Mouse (Mus musculus): ENCODE measurements at regions not wholly inside any gene's neighbourhood (a gene's known extent, or its start where the extent isn't known, plus 50 kb on each side); places are given as distances from the start of the nearest gene placed in this dataset.
A peak's percentile ranks its signal among the peaks of the same experiment; 100 is the strongest.
"Not testable (repeated sequence)": the region's sequence is repeated elsewhere in the genome, so short reads cannot be mapped to it uniquely, and the experiment has no call there.

- Histone ChIP-seq H3K9ac (no peak overlapping the region), H3K4me2 (no peak overlapping the region), H3K4me3 (replicated peaks) (no peak overlapping the region), H3K9me3 (replicated peaks) (no peaks in the 10 kb centered on the region), H3K4me1 (replicated peaks) (no peaks in the 10 kb centered on the region), H3K27me3 (no peaks in the 10 kb centered on the region), H3K36me3 (no peaks in the 10 kb centered on the region), H3K27ac (no peak overlapping the region)
- DNase-seq (no peak), ATAC-seq (ENCODE audit: low read depth) (no peak)
- 72% methylated on average over 8 of the region's 8 CpGs for WGBS (ENCODE audit: insufficient replicate concordance)
These were observed 676.1 kb upstream of the Gm19410 start for GRCm38 (mm10) chr8:35089519-35089918.

DNA sequence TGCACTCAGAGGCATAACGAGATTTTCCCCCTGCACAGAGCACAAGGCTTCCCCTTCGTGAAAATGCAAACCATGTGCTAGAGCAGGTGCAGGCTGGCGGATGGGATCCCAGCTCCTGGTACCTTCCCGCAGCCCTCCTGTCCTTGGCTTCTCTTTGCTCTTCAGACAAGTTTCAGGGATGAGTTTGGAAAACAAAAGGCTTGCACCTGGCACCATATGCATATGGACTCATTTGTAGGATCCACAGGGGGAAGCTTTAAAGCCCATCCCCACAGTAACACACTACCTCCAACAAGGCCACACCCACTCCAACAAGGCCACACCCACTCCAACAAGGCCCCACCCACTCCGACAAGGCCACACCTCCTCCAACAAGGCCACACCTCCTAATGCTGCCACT, 663.9 kb upstream of the Gm19410 start:
- 67% methylated on average over 5 of the region's 5 CpGs for WGBS (ENCODE audit: insufficient replicate concordance)
- Histone ChIP-seq H3K4me2 (no peak overlapping the region), H3K36me3 (no peaks in the 10 kb centered on the region), H3K27me3 (no peaks in the 10 kb centered on the region), H3K9me3 (replicated peaks) (no peaks in the 10 kb centered on the region), H3K9ac (no peak overlapping the region), H3K4me3 (replicated peaks) (no peak overlapping the region), H3K4me1 (replicated peaks) (no peaks in the 10 kb centered on the region), H3K27ac (no peak overlapping the region)
- no peak for ATAC-seq (ENCODE audit: low read depth)
- DNase-seq: no peak

GRCm38 (mm10) chr8:35102102-35102501, 663.5 kb upstream of the Gm19410 start:
- ATAC-seq (ENCODE audit: low read depth); H3K27ac ChIP-seq; H3K4me3 ChIP-seq (replicated peaks); H3K9me3 ChIP-seq (replicated peaks); H3K27me3 ChIP-seq; H3K36me3 ChIP-seq; H3K9ac ChIP-seq; DNase-seq; H3K4me2 ChIP-seq; H3K4me1 ChIP-seq (replicated peaks): not testable (repeated sequence)
- 61% methylated on average over 3 of the region's 3 CpGs for WGBS (ENCODE audit: insufficient replicate concordance)

DNA sequence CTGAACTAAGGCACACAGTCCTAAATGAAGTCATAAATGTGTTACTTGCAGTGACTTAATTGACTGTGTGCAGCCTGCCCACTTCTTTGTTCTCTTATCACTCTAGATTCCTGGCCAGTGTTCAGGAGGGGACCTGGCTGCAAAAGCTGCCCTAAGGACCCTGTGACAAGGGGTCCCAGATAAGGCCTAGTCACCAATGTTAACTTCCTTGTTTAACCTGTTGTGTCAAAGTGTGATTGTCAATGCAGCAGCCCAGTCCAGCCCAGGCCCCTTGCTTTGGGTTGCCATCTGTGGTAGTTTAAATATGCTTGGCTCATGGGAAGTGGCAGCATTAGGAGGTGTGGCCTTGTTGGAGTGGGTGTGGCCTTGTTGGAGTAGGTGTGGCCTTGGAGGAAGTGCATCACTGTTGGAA, 661.1 kb upstream of the Gm19410 start:
- ATAC-seq (ENCODE audit: low read depth); H3K4me3 ChIP-seq (replicated peaks); H3K4me1 ChIP-seq (replicated peaks); H3K9me3 ChIP-seq (replicated peaks); H3K4me2 ChIP-seq; H3K27me3 ChIP-seq; H3K36me3 ChIP-seq; DNase-seq; H3K27ac ChIP-seq; H3K9ac ChIP-seq: not testable (repeated sequence)

DNA sequence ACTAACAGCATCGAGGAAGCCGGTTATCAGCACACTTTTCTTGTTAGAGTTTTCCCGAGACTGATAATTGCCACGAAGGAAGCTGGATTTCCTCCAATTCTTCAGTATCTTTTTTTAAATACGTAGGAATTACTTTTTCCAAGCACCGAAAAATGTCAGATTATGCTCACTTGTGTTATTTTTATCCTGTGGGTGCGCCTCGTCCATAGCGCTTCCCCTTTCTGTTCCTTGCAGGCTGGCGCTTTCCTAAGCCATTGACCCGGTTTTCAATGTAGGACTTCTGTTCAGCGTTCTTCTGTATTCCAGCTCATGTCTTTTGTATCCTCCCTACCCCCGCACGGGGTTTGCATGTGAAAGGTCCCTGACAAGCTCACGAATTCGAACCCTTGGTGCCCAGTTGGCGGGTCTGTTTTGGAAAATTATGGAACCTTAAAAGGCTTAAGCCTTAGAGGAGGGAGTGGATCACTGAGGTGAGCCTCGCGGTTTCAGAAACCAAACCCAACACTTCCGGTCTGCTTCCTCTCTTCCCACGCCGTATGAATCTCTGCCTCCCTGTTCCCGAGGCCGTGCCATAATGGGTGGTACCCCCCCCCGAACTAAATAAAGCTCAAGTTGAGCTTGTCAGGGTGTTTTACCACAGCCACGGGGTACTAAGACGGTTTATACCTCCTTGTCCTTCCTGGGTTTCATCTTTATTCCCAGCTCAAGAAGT, 655.9 kb upstream of the Gm19410 start:
- Histone ChIP-seq H3K27ac (no peak overlapping the region), H3K4me2 (no peak overlapping the region), H3K36me3 (no peaks in the 10 kb centered on the region)

GRCm38 (mm10) chr8:35110286-35110685, 655.3 kb upstream of the Gm19410 start:
- no peak overlapping the region for H3K9ac ChIP-seq
- no peaks in the 10 kb centered on the region for H3K9me3 ChIP-seq (replicated peaks)
- H3K27ac ChIP-seq: no peak overlapping the region
- DNase-seq (no peak), ATAC-seq (ENCODE audit: low read depth) (no peak)
- no peak overlapping the region for H3K4me2 ChIP-seq
- H3K36me3 ChIP-seq: no peaks in the 10 kb centered on the region
- H3K27me3 ChIP-seq: no peaks in the 10 kb centered on the region
- 71% methylated on average over 8 of the region's 8 CpGs for WGBS (ENCODE audit: insufficient replicate concordance)
- H3K4me1 ChIP-seq (replicated peaks): no peaks in the 10 kb centered on the region
- H3K4me3 ChIP-seq (replicated peaks): no peak overlapping the region

More for the DNA sequence above, 655.9 kb upstream of the Gm19410 start:
- WGBS (ENCODE audit: insufficient replicate concordance): 36% methylated on average over 27 of the region's 27 CpGs
- Histone ChIP-seq H3K9ac (no peak overlapping the region), H3K4me1 (replicated peaks) (no peaks in the 10 kb centered on the region), H3K27me3 (no peaks in the 10 kb centered on the region), H3K4me3 (replicated peaks) (no peak overlapping the region), H3K9me3 (replicated peaks) (no peaks in the 10 kb centered on the region)
- ATAC-seq (ENCODE audit: low read depth) (no peak), DNase-seq (no peak)

DNA sequence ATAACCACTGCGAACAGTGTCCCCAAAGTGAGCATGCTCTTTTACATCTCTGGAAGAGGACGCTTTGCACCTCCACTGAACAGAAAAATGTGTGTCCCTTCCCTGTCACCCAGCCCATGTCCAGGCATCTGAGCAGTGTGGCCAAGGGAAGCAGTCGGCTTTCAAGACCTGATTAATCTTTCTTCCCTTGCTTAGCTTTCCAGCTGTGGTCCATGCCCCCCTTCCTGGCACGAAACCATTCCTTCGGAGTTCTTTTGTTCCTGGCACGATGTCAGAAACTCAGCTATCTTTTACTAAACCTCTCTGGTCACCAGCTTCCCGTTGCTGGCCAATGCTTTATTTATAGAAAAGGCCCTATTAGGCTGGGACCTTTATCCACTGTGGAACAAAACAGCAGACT, 654.5 kb upstream of the Gm19410 start:
- Histone ChIP-seq H3K27ac (no peak overlapping the region), H3K4me3 (replicated peaks) (no peak overlapping the region), H3K36me3 (no peaks in the 10 kb centered on the region), H3K9ac (no peak overlapping the region), H3K4me1 (replicated peaks) (no peaks in the 10 kb centered on the region), H3K27me3 (no peaks in the 10 kb centered on the region), H3K4me2 (no peak overlapping the region), H3K9me3 (replicated peaks) (no peaks in the 10 kb centered on the region)
- WGBS (ENCODE audit: insufficient replicate concordance): 53% methylated on average over 7 of the region's 7 CpGs
- DNase-seq: no peak
- ATAC-seq (ENCODE audit: low read depth): no peak

DNA sequence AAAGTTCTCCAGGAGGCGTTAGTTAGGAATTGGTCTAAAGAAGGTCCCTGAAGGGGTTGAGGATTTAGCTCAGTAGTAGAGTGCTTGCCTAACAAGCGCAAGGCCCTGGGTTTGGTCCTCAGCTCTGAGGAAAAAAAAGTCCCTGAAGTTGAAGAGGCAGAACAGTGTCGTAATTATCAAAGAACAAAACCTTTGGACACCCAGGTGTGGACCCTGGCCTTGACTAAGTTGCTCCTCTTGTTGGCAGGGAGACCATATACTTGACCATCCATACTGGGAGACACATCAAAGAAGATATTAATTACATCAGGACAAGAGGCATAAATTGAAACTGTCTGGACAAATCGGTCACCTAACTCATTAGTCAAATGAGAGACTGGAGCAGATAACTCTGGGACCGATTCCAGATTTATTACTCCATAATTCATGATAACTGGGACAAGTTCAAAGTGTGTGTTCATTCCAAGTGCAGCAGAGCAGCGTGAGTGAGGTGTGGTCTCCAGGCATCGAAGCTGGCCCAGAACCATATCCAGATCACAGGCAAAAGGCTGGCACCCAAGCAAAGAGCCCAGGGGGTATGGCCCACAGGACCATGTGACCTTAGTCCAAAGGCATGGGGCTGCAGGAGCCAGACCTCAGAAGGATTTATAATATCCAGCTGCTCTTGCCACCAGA, 652.9 kb upstream of the Gm19410 start:
- no peak overlapping the region for H3K4me3 ChIP-seq (replicated peaks)
- no peaks in the 10 kb centered on the region for H3K36me3 ChIP-seq
- no peak overlapping the region for H3K4me2 ChIP-seq
- H3K9ac ChIP-seq: no peak overlapping the region
- no peak overlapping the region for H3K27ac ChIP-seq
- no peaks in the 10 kb centered on the region for H3K9me3 ChIP-seq (replicated peaks)
- H3K27me3 ChIP-seq: no peaks in the 10 kb centered on the region
- no peaks in the 10 kb centered on the region for H3K4me1 ChIP-seq (replicated peaks)
- ATAC-seq (ENCODE audit: low read depth) (no peak), DNase-seq (no peak)
- WGBS (ENCODE audit: insufficient replicate concordance): 65% methylated on average over 7 of the region's 7 CpGs

DNA sequence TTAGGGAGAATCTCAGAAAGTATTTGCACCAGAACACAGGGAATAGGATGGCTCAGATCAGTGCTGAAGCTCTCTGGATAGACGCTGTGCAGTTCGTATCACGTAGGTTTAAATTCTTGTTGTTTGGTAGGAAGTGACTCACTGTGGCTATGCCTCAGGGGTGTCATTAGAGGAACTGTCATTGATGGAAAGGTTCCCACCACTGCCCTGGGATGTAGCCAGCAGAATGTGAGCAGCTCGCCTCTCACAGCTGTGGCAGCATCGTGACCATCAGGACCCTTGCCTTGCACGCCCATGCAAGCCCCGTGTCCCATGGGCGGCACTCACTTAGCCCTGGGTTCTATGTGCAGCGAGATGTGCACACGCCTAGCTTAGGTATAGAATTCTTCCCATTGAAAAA, 651.6 kb upstream of the Gm19410 start:
- Histone ChIP-seq H3K9ac (no peak overlapping the region), H3K9me3 (replicated peaks) (no peaks in the 10 kb centered on the region), H3K4me1 (replicated peaks) (no peaks in the 10 kb centered on the region), H3K36me3 (no peaks in the 10 kb centered on the region), H3K4me3 (replicated peaks) (no peak overlapping the region), H3K4me2 (no peak overlapping the region), H3K27ac (no peak overlapping the region), H3K27me3 (no peaks in the 10 kb centered on the region)
- 47% methylated on average over 10 of the region's 10 CpGs for WGBS (ENCODE audit: insufficient replicate concordance)
- no peak for ATAC-seq (ENCODE audit: low read depth)
- DNase-seq: no peak

DNA sequence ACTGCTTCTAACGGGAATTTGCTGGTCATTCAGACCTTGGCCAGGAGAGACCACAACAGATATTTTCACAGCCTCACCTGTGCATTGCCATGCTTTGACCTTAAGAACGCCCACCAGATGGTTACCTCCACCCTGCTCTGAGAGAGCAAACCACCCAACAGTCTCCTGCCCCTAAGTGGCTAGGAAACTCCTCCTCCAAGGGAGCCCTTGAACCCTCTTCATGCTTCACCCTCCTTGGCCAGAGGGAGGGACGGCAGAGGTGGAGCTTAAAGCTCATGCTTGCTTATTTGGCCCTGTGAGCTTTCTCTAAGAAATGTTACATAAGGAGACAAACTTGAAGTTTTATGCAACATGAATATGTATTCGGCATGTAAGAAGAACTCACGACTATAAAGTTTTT, 645.0 kb upstream of the Gm19410 start:
- no peak overlapping the region for H3K4me3 ChIP-seq (replicated peaks)
- H3K9ac ChIP-seq: no peak overlapping the region
- H3K27ac ChIP-seq: no peak overlapping the region
- H3K36me3 ChIP-seq: no peaks in the 10 kb centered on the region
- ATAC-seq (ENCODE audit: low read depth) (no peak), DNase-seq (no peak)
- no peaks in the 10 kb centered on the region for H3K9me3 ChIP-seq (replicated peaks)
- no peak overlapping the region for H3K4me2 ChIP-seq
- H3K4me1 ChIP-seq (replicated peaks): no peaks in the 10 kb centered on the region
- H3K27me3 ChIP-seq: no peaks in the 10 kb centered on the region
- WGBS (ENCODE audit: insufficient replicate concordance): 60% methylated on average over 5 of the region's 5 CpGs

GRCm38 (mm10) chr8:35121084-35121483, 644.5 kb upstream of the Gm19410 start:
- no peak overlapping the region for H3K4me3 ChIP-seq (replicated peaks)
- no peaks in the 10 kb centered on the region for H3K27me3 ChIP-seq
- DNase-seq (no peak), ATAC-seq (ENCODE audit: low read depth) (no peak)
- H3K27ac ChIP-seq: no peak overlapping the region
- H3K9ac ChIP-seq: no peak overlapping the region
- H3K4me2 ChIP-seq: no peak overlapping the region
- H3K9me3 ChIP-seq (replicated peaks): no peaks in the 10 kb centered on the region
- H3K36me3 ChIP-seq: no peaks in the 10 kb centered on the region
- no peaks in the 10 kb centered on the region for H3K4me1 ChIP-seq (replicated peaks)
- WGBS (ENCODE audit: insufficient replicate concordance): 81% methylated on average over 8 of the region's 8 CpGs

DNA sequence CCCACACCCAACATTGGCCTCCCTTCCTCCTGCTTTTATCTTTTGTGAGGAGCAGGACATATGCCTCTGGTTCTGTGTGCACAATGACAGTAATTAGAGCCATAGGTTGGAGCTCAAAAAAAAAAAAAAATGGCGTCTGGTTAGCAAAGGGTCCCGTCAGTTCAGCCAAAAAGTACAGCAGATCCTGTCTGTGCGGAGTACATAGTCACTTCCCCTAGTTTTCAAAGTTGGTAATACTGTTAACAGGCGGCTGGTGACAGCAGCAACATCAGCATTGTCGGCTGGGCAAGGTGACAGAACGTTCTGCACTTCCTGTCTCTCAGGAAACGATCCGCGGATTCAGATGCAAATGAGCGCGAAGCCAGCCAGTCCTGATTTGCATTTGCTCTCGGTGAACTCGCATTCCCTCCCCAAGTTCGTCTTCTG, 642.4 kb upstream of the Gm19410 start:
- Histone ChIP-seq H3K27me3 (no peaks in the 10 kb centered on the region), H3K4me2 (peak overlapping the region; percentile 46), H3K4me3 (replicated peaks) (peak overlapping the region; percentile 10; the same call in 1 of the 2 replicates), H3K9ac (no peak overlapping the region), H3K4me1 (replicated peaks) (no peaks in the 10 kb centered on the region), H3K36me3 (no peaks in the 10 kb centered on the region), H3K9me3 (replicated peaks) (no peaks in the 10 kb centered on the region), H3K27ac (no peak overlapping the region)
- ATAC-seq (ENCODE audit: low read depth) (no peak), DNase-seq (no peak)
- 3% methylated on average over 14 of the region's 14 CpGs for WGBS (ENCODE audit: insufficient replicate concordance)

All from liver, embryonic 13.5 days (tissue).